Mouse (Mus musculus) MEL (cell line): ENCODE results near the gene Swsap1. TPM values are rescaled to one million over a fixed set of nuclear protein-coding genes. Genes with fewer than 3 reads are reported as not detected.

Experiments used
- DNase-seq: peaks from one replicate; pipeline ENCODE4 v3.0.0; 2011; ENCODE audit warnings: low read depth, low spot score
- H3K27ac ChIP-seq: 2 replicates; pipeline ENCODE4 v1.5.1; 2012; ENCODE audit warnings: low read depth, mild to moderate bottlenecking, control low read depth, low read length, moderate library complexity; ENCODE audit not compliant: control insufficient read depth
- H3K27me3 ChIP-seq, 2 experiments: fragments of 150-350 bp in 1 of 2; sonication (generic) in 1 of 2; 2 replicates each; pipeline ENCODE4 v1.6.1; 2012; ENCODE audit warnings: low read length in 2 of 2, mild to moderate bottlenecking in 2 of 2, improper control_type of control experiment in 1 of 2, moderate library complexity in 1 of 2; ENCODE audit not compliant: insufficient read depth in 2 of 2, control insufficient read depth in 1 of 2
- H3K36me3 ChIP-seq, 2 experiments: 2 replicates each; pipeline ENCODE4 v1.6.1; 2012 to 2014; ENCODE audit warnings: low read length in 2 of 2, improper control_type of control experiment in 1 of 2, inconsistent platforms in 1 of 2, mild to moderate bottlenecking in 1 of 2; ENCODE audit not compliant: insufficient read depth in 2 of 2, control insufficient read depth in 1 of 2
- H3K4me1 ChIP-seq, 2 experiments: fragments of 150-350 bp in 1 of 2; sonication (generic) in 1 of 2; 2 replicates each; pipeline ENCODE4 v1.6.1; 2012; ENCODE audit warnings: low read length in 2 of 2, improper control_type of control experiment in 1 of 2, mild to moderate bottlenecking in 1 of 2; ENCODE audit not compliant: insufficient read depth in 2 of 2, control insufficient read depth in 1 of 2
- H3K4me3 ChIP-seq, 2 experiments: fragments of 150-350 bp in 1 of 2; sonication (generic) in 1 of 2; 2 replicates each; pipeline ENCODE4 v1.5.1; 2012; ENCODE audit warnings: low read depth in 2 of 2, low read length in 2 of 2, mild to moderate bottlenecking in 2 of 2, moderate library complexity in 2 of 2, control low read depth in 1 of 2, improper control_type of control experiment in 1 of 2; ENCODE audit not compliant: control insufficient read depth in 1 of 2, insufficient read depth in 1 of 2
- H3K79me2 ChIP-seq: 2 replicates; pipeline ENCODE4 v1.6.1; 2012; ENCODE audit warnings: mild to moderate bottlenecking, low read length, moderate library complexity; ENCODE audit not compliant: control insufficient read depth, poor library complexity, insufficient read depth
- H3K9ac ChIP-seq: 2 replicates; pipeline ENCODE4 v1.6.1; 2012; ENCODE audit warnings: low read depth, mild to moderate bottlenecking, control low read depth, low read length, moderate library complexity; ENCODE audit not compliant: control insufficient read depth, poor library complexity, severe bottlenecking
- H3K9me3 ChIP-seq: fragments of 150-350 bp; sonication (generic); replicated peaks from 2 replicates; pipeline ENCODE4 v1.6.1; 2012; ENCODE audit warnings: mild to moderate bottlenecking, low read length, improper control_type of control experiment, moderate library complexity; ENCODE audit not compliant: insufficient read depth
- BHLHE40 ChIP-seq: IDR thresholded peaks from 2 replicates; pipeline ENCODE4 v1.6.1; 2012; ENCODE audit warnings: low read depth, mild to moderate bottlenecking, inconsistent platforms, low read length, improper control_type of control experiment, borderline replicate concordance
- CHD1 ChIP-seq: IDR thresholded peaks from 2 replicates; pipeline ENCODE4 v1.6.1; 2012; ENCODE audit warnings: low read depth, mild to moderate bottlenecking, inconsistent platforms, low read length, improper control_type of control experiment
- CTCF ChIP-seq, 3 experiments: IDR thresholded peaks in 2 of 3; conservative IDR thresholded peaks in 1 of 3; 2 replicates each; pipeline ENCODE4 v1.5.1; 2011 to 2012; ENCODE audit warnings: low read length in 3 of 3, low read depth in 2 of 3, mild to moderate bottlenecking in 2 of 3, improper control_type of control experiment in 1 of 3, inconsistent platforms in 1 of 3, mixed read lengths in 1 of 3, moderate library complexity in 1 of 3; ENCODE audit not compliant: control insufficient read depth in 1 of 3, insufficient read depth in 1 of 3, poor library complexity in 1 of 3, severe bottlenecking in 1 of 3
- ELF1 ChIP-seq: IDR thresholded peaks from 2 replicates; pipeline ENCODE4 v1.6.1; 2014; ENCODE audit warnings: low read depth, mild to moderate bottlenecking, inconsistent platforms, low read length, improper control_type of control experiment, moderate library complexity
- EP300 ChIP-seq, 2 experiments: IDR thresholded peaks; 2 replicates each; pipeline ENCODE4 v1.6.1; 2011; ENCODE audit warnings: improper control_type of control experiment in 2 of 2, low read length in 2 of 2, low read depth in 1 of 2, mild to moderate bottlenecking in 1 of 2
- ETS1 ChIP-seq: IDR thresholded peaks from 2 replicates; pipeline ENCODE4 v1.6.1; 2012; ENCODE audit warnings: low read depth, mild to moderate bottlenecking, inconsistent platforms, low read length, improper control_type of control experiment, moderate library complexity
- GABPA ChIP-seq: IDR thresholded peaks from 2 replicates; pipeline ENCODE4 v1.6.1; 2012; ENCODE audit warnings: low read depth, mild to moderate bottlenecking, inconsistent platforms, low read length, improper control_type of control experiment, moderate library complexity
- GATA1 ChIP-seq: IDR thresholded peaks from 2 replicates; pipeline ENCODE4 v1.6.1; 2011; ENCODE audit warnings: low read depth, low read length, improper control_type of control experiment
- HCFC1 ChIP-seq: IDR thresholded peaks from 2 replicates; pipeline ENCODE4 v1.6.1; 2012; ENCODE audit warnings: low read depth, mild to moderate bottlenecking, inconsistent platforms, low read length, improper control_type of control experiment, moderate library complexity
- KAT2A ChIP-seq: conservative IDR thresholded peaks from 2 replicates; pipeline ENCODE4 v1.6.1; 2012; ENCODE audit warnings: low read depth, low read length, improper control_type of control experiment, inconsistent platforms
- MAX ChIP-seq: IDR thresholded peaks from 2 replicates; pipeline ENCODE4 v1.6.1; 2011; ENCODE audit warnings: low read length, improper control_type of control experiment
- MAZ ChIP-seq: IDR thresholded peaks from 2 replicates; pipeline ENCODE4 v1.6.1; 2012; ENCODE audit warnings: low read depth, mild to moderate bottlenecking, inconsistent platforms, low read length, improper control_type of control experiment
- MYB ChIP-seq: IDR thresholded peaks from 2 replicates; pipeline ENCODE4 v1.6.1; 2011; ENCODE audit warnings: mild to moderate bottlenecking, low read depth, low read length, improper control_type of control experiment
- MYC ChIP-seq: IDR thresholded peaks from 2 replicates; pipeline ENCODE4 v1.6.1; 2011; ENCODE audit warnings: low read depth, mild to moderate bottlenecking, low read length, improper control_type of control experiment, moderate library complexity
- NELFE ChIP-seq: IDR thresholded peaks from 2 replicates; pipeline ENCODE4 v1.6.1; 2011; ENCODE audit warnings: low read depth, low read length, improper control_type of control experiment
- NRF1 ChIP-seq: IDR thresholded peaks from 2 replicates; pipeline ENCODE4 v1.6.1; 2014; ENCODE audit warnings: low read depth, mild to moderate bottlenecking, inconsistent platforms, low read length, improper control_type of control experiment, moderate library complexity; ENCODE audit not compliant: poor library complexity, insufficient read depth, severe bottlenecking
- POLR2AphosphoS2 ChIP-seq: IDR thresholded peaks from 2 replicates; pipeline ENCODE4 v1.6.1; 2011; ENCODE audit warnings: low read length, improper control_type of control experiment
- POLR2AphosphoS5 ChIP-seq: IDR thresholded peaks from 2 replicates; pipeline ENCODE4 v1.6.1; 2012; ENCODE audit warnings: low read depth, borderline replicate concordance, mild to moderate bottlenecking, inconsistent platforms, low read length, moderate library complexity, mixed read lengths
- RCOR1 ChIP-seq: IDR thresholded peaks from 2 replicates; pipeline ENCODE4 v1.6.1; 2012; ENCODE audit warnings: low read depth, mild to moderate bottlenecking, inconsistent platforms, low read length, improper control_type of control experiment
- SMC3 ChIP-seq: IDR thresholded peaks from 2 replicates; pipeline ENCODE4 v1.6.1; 2011; ENCODE audit warnings: low read depth, low read length, improper control_type of control experiment
- TBP ChIP-seq: IDR thresholded peaks from 2 replicates; pipeline ENCODE4 v1.8.0; 2011; ENCODE audit warnings: low read depth, low read length, improper control_type of control experiment
- TCF12 ChIP-seq: IDR thresholded peaks from 2 replicates; pipeline ENCODE4 v1.6.1; 2014; ENCODE audit warnings: low read depth, mild to moderate bottlenecking, inconsistent platforms, low read length, improper control_type of control experiment, moderate library complexity
- UBTF ChIP-seq: IDR thresholded peaks from 2 replicates; pipeline ENCODE4 v1.6.1; 2012; ENCODE audit warnings: low read depth, mild to moderate bottlenecking, inconsistent platforms, low read length, improper control_type of control experiment, moderate library complexity, borderline replicate concordance; ENCODE audit not compliant: insufficient read depth
- USF1 ChIP-seq: IDR thresholded peaks from 2 replicates; pipeline ENCODE4 v1.6.1; 2014; ENCODE audit warnings: low read depth, mild to moderate bottlenecking, inconsistent platforms, low read length, improper control_type of control experiment, moderate library complexity
- USF2 ChIP-seq, 2 experiments: IDR thresholded peaks; 2 replicates each; pipeline ENCODE4 v1.6.1; 2011 to 2012; ENCODE audit warnings: improper control_type of control experiment in 2 of 2, low read length in 2 of 2, borderline replicate concordance in 1 of 2, inconsistent platforms in 1 of 2, low read depth in 1 of 2, mild to moderate bottlenecking in 1 of 2; ENCODE audit not compliant: insufficient read depth in 1 of 2
- ZC3H11A ChIP-seq: IDR thresholded peaks from 2 replicates; pipeline ENCODE4 v1.6.1; 2012; ENCODE audit warnings: low read depth, mild to moderate bottlenecking, inconsistent platforms, low read length, improper control_type of control experiment
- ZMIZ1 ChIP-seq: IDR thresholded peaks from 2 replicates; pipeline ENCODE4 v1.6.1; 2012; ENCODE audit warnings: low read depth, mild to moderate bottlenecking, inconsistent platforms, low read length, improper control_type of control experiment, moderate library complexity
- ZNF384 ChIP-seq: IDR thresholded peaks from 2 replicates; pipeline ENCODE4 v1.6.1; 2012; ENCODE audit warnings: low read depth, mild to moderate bottlenecking, inconsistent platforms, low read length, improper control_type of control experiment
- polyA plus RNA-seq, 2 experiments: library from polyadenylated mRNA; stranded (reverse) in 1 of 2; unstranded in 1 of 2; fragments of >175 nt in 1 of 2; fragments of >200 nt in 1 of 2; gene quantifications; 2 replicates each; pipeline versions ENCODE4 v1.2.1 to v1.2.4; 2012; ENCODE audit warnings: low replicate concordance in 2 of 2, low read depth in 1 of 2; ENCODE audit not compliant: insufficient read length in 2 of 2, insufficient read depth in 1 of 2, missing spikeins in 1 of 2
- total RNA-seq: library from RNA; depleted of rRNA; stranded (reverse); fragments of 300-350 nt; gene quantifications from 2 replicates; pipeline ENCODE4 v1.2.3, GENCODE M21; 2012

Swsap1 gene
- total and polyA plus RNA-seq, 3 experiments = 17.2 to 19.3 TPM; not detected in 1

- H3K27me3 ChIP-seq = no peaks in the 10 kb centered on the region
- peaks cover 21 to 38% of the 10 kb centered on the region in 2 experiments for H3K4me1 ChIP-seq
- H3K27ac ChIP-seq = peak overlapping the region; percentile 53
- no peak for DNase-seq
- H3K4me3 ChIP-seq = no peak overlapping the region
- no peaks in the 10 kb centered on the region for H3K9me3 ChIP-seq
- 0 out of 2 replicates have a peak, but pooled peaks have one; percentile 18 for TF ChIP-seq GATA1
- TF ChIP-seq EP300 (IDR thresholded peaks at IDR 0.05; ENCODE audit: low read depth in 1 of 2, low read length in 2 of 2) = peak in 1 of 2 experiments; percentile 48; a peak in 1 of 4 replicates
- TF ChIP-seq TCF12 = peak; percentile 24; the same call in 1 of the 2 replicates
- TF ChIP-seq POLR2AphosphoS2 = peak; percentile 42; the same call in 1 of the 2 replicates
- peak; percentile 53; the same call in 1 of the 2 replicates for TF ChIP-seq MAZ
- no peak; the same call in none of the 2 replicates for TF ChIP-seq MAX
- TF ChIP-seq RCOR1 = 0 out of 2 replicates have a peak, but pooled peaks have one; percentile 22
- 0 out of 2 replicates have a peak, but pooled peaks have one; percentile 51 for TF ChIP-seq ZNF384
- TF ChIP-seq TBP = no peak
- TF ChIP-seq ETS1 = 0 out of 2 replicates have a peak, but pooled peaks have one; percentile 27
- TF ChIP-seq ZC3H11A = peak; percentile 19; the same call in 1 of the 2 replicates
- no peak for TF ChIP-seq CTCF (IDR thresholded peaks at IDR 0.05 in 2 of 3, conservative IDR thresholded peaks at IDR 0.05 in 1 of 3; ENCODE audit: control insufficient read depth in 1 of 3, insufficient read depth in 1 of 3, low read depth in 2 of 3, low read length in 3 of 3, poor library complexity in 1 of 3, severe bottlenecking in 1 of 3)
- TF ChIP-seq NELFE = peak; percentile 47; the same call in 1 of the 2 replicates
- no peak for TF ChIP-seq BHLHE40
- peak in 1 of 2 experiments; percentile 34; a peak in 1 of 4 replicates for TF ChIP-seq USF2 (IDR thresholded peaks at IDR 0.05; ENCODE audit: borderline replicate concordance in 1 of 2, insufficient read depth in 1 of 2, low read depth in 1 of 2, low read length in 2 of 2)
- TF ChIP-seq ELF1 = 0 out of 2 replicates have a peak, but pooled peaks have one; percentile 1
- peaks cover 8% of the 10 kb centered on the region for H3K79me2 ChIP-seq
- peaks cover 2 to 33% of the 10 kb centered on the region in 2 experiments for H3K36me3 ChIP-seq
- H3K9ac ChIP-seq = peak overlapping the region; percentile 9
Observed at GRCm38 (mm10) chr9:21923490-21924098, 32.0 kb upstream of the Swsap1 start.

GRCm38 (mm10) chr9:21924099-21924493 lies 31.5 kb upstream of the Swsap1 start:
- Histone ChIP-seq H3K36me3 (peaks cover 2 to 28% of the 10 kb centered on the region in 2 experiments), H3K9ac (peak overlapping the region; percentile 9), H3K79me2 (peaks cover 8% of the 10 kb centered on the region), H3K27ac (peak overlapping the region; percentile 69), H3K9me3 (no peaks in the 10 kb centered on the region), H3K4me1 (peaks cover 17 to 34% of the 10 kb centered on the region in 2 experiments), H3K4me3 (no peak overlapping the region), H3K27me3 (no peaks in the 10 kb centered on the region)
- peak; percentile 100 for DNase-seq
- TF ChIP-seq ZC3H11A = no peak; the same call in 1 of the 2 replicates
- TF ChIP-seq CHD1 = no peak
- TF ChIP-seq MYB = no peak; the same call in 1 of the 2 replicates
- TF ChIP-seq POLR2AphosphoS5 = peak; percentile 88; the same call in 1 of the 2 replicates
- no peak for TF ChIP-seq NRF1
- peak; percentile 39 for TF ChIP-seq ZNF384
- 0 out of 2 replicates have a peak, but pooled peaks have one; percentile 73 for TF ChIP-seq UBTF
- no peak for TF ChIP-seq CTCF (IDR thresholded peaks at IDR 0.05 in 2 of 3, conservative IDR thresholded peaks at IDR 0.05 in 1 of 3; ENCODE audit: control insufficient read depth in 1 of 3, insufficient read depth in 1 of 3, low read depth in 2 of 3, low read length in 3 of 3, poor library complexity in 1 of 3, severe bottlenecking in 1 of 3)
- peak; percentile 21 for TF ChIP-seq SMC3
- peak; percentile 92 for TF ChIP-seq GABPA
- peak; percentile 81 for TF ChIP-seq TBP
- TF ChIP-seq KAT2A = peak; percentile 47; the same call in 1 of the 2 replicates
- no peak for TF ChIP-seq USF2 (IDR thresholded peaks at IDR 0.05; ENCODE audit: borderline replicate concordance in 1 of 2, insufficient read depth in 1 of 2, low read depth in 1 of 2, low read length in 2 of 2)
- peak; percentile 76 for TF ChIP-seq HCFC1
- TF ChIP-seq MYC = peak; percentile 97
- no peak for TF ChIP-seq ZMIZ1
- peak; percentile 93 for TF ChIP-seq MAX
- peak; percentile 88 for TF ChIP-seq TCF12
- peak; percentile 49 for TF ChIP-seq USF1
